Comparison of ENCODE assay signal across 22 mouse cellular contexts in the genomic region with DNA sequence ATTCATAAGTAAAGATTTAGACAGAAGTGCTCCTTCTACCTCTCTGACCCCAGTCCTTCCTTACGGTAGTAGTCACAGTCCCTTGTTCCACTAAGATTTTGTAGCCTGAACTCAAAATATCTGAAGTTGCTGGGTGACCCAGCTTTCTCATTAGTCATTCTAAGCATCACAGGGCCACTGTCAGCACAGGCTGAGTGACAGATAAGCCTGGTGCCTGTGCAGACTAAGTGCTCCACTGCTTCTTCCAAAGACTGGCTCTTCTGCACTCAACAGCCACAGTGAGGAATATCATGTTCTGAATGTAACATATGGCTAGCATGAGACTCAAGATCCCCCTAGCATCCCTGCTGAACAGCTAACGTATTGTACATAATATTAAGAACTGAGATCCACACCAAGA. TPM values are rescaled to one million over a fixed set of nuclear protein-coding genes. Genes with fewer than 3 reads are reported as not detected.
DNase-seq lines count a peak whose midpoint lies in the region; ATAC-seq and TF ChIP-seq lines count a peak whose summit lies in the region.
"Had no signal": no experiment of that assay in that cellular context is flagged by ENCODE, and none has a peak within 500 bp of the region (broad histone marks: within the 10 kb centered on the region; RNA-seq: fewer than 3 reads in every experiment).

No protein-coding gene starts in this region.

- TF ChIP-seq RAD21 in MEL (IDR thresholded peaks at IDR 0.05; ENCODE audit: low read depth, low read length) = no peak

- no peak for TF ChIP-seq POLR2A in heart, adult 2 months (IDR thresholded peaks at IDR 0.05; ENCODE audit: insufficient read depth, low read depth, low read length)
- TF ChIP-seq POLR2A in MEL (IDR thresholded peaks at IDR 0.05; ENCODE audit: control insufficient read depth in 1 of 2, insufficient read depth in 1 of 2, low read depth in 1 of 2, low read length in 2 of 2, poor library complexity in 1 of 2) = no peak

- peaks cover 14% of the 10 kb centered on the region for H3K4me1 ChIP-seq in heart, adult 2 months (ENCODE audit: control insufficient read depth, insufficient read depth, low read length)
- H3K4me1 ChIP-seq in heart, embryonic 15.5 days (replicated peaks) = peaks cover 34% of the 10 kb centered on the region
- H3K4me1 ChIP-seq in MEL (ENCODE audit: control insufficient read depth in 1 of 2, insufficient read depth in 2 of 2, low read length in 2 of 2) = no peaks in the 10 kb centered on the region
- H3K4me1 ChIP-seq: forebrain, embryonic 13.5 days; hindbrain, embryonic 15.5 days had no signal

- no peak overlapping the region for H3K9ac ChIP-seq in heart, adult 2 months (ENCODE audit: low read depth, low read length)
- H3K9ac ChIP-seq in heart, embryonic 15.5 days = no peak overlapping the region
- H3K9ac ChIP-seq in MEL (ENCODE audit: control insufficient read depth, low read depth, low read length, poor library complexity, severe bottlenecking) = no peak overlapping the region
- H3K9ac ChIP-seq: forebrain, embryonic 13.5 days; hindbrain, embryonic 15.5 days; liver, postnatal 0 days had no signal

- no peak for TF ChIP-seq EP300 in heart, adult 2 months (IDR thresholded peaks at IDR 0.05; ENCODE audit: insufficient read depth, low read depth, low read length)
- TF ChIP-seq EP300 in MEL (IDR thresholded peaks at IDR 0.05; ENCODE audit: low read depth in 1 of 2, low read length in 2 of 2) = no peak

- TF ChIP-seq CTCF in heart, adult 2 months (IDR thresholded peaks at IDR 0.05) = no peak
- TF ChIP-seq CTCF in MEL (IDR thresholded peaks at IDR 0.05 in 2 of 3, conservative IDR thresholded peaks at IDR 0.05 in 1 of 3; ENCODE audit: control insufficient read depth in 1 of 3, insufficient read depth in 1 of 3, low read depth in 2 of 3, low read length in 3 of 3, poor library complexity in 1 of 3, severe bottlenecking in 1 of 3) = no peak

- no peaks in the 10 kb centered on the region for H3K27me3 ChIP-seq in heart, adult 2 months (ENCODE audit: control insufficient read depth, insufficient read depth, low read length)
- H3K27me3 ChIP-seq in heart, embryonic 15.5 days = no peaks in the 10 kb centered on the region
- no peaks in the 10 kb centered on the region for H3K27me3 ChIP-seq in MEL (ENCODE audit: control insufficient read depth in 1 of 2, insufficient read depth in 2 of 2, low read length in 2 of 2)
- H3K27me3 ChIP-seq: forebrain, embryonic 13.5 days; hindbrain, embryonic 15.5 days had no signal

- peaks cover 29% of the 10 kb centered on the region for H3K36me3 ChIP-seq in heart, adult 2 months (ENCODE audit: control insufficient read depth, insufficient read depth, low read length)
- no peaks in the 10 kb centered on the region; the same call in 1 of the 2 replicates for H3K36me3 ChIP-seq in heart, embryonic 15.5 days
- H3K36me3 ChIP-seq in MEL (ENCODE audit: control insufficient read depth in 1 of 2, insufficient read depth in 2 of 2, low read length in 2 of 2) = 0 out of 4 replicates have a peak, but pooled peaks cover 0 to 2% of the 10 kb centered on the region in 2 experiments

- no peak overlapping the region for H3K4me3 ChIP-seq in heart, adult 2 months
- no peak overlapping the region for H3K4me3 ChIP-seq in heart, embryonic 15.5 days
- no peak overlapping the region for H3K4me3 ChIP-seq in MEL (ENCODE audit: control insufficient read depth in 1 of 2, insufficient read depth in 1 of 2, low read depth in 2 of 2, low read length in 2 of 2)
- H3K4me3 ChIP-seq: forebrain, embryonic 13.5 days; hindbrain, embryonic 15.5 days; limb, embryonic 10.5 days had no signal

- intact Hi-C loops in heart, adult 2 months (cut with DNase I) = loop anchor here (2.0 kb wide), 1 partner anchor 16 kb away; no protein-coding TSS in a partner anchor
- intact Hi-C loops in heart, postnatal 25 days (cut with DNase I) = no loop called here

- no peak overlapping the region for H3K4me2 ChIP-seq in heart, embryonic 15.5 days
- H3K4me2 ChIP-seq: forebrain, embryonic 13.5 days; hindbrain, embryonic 15.5 days had no signal

- H3K27ac ChIP-seq in heart, adult 2 months = peak overlapping the region; percentile 15; the same call in 1 of the 2 replicates
- H3K27ac ChIP-seq in heart, embryonic 15.5 days = peak overlapping the region; percentile 60
- H3K27ac ChIP-seq in MEL (ENCODE audit: control insufficient read depth, low read depth, low read length) = no peak overlapping the region
- H3K27ac ChIP-seq: forebrain, embryonic 13.5 days; hindbrain, embryonic 15.5 days; limb, embryonic 10.5 days; stomach, postnatal 0 days had no signal

- no peaks in the 10 kb centered on the region for H3K9me3 ChIP-seq in heart, embryonic 15.5 days (replicated peaks)
- H3K9me3 ChIP-seq in MEL (replicated peaks; ENCODE audit: insufficient read depth, low read length) = no peaks in the 10 kb centered on the region
- H3K9me3 ChIP-seq: forebrain, embryonic 13.5 days; hindbrain, embryonic 15.5 days; limb, embryonic 10.5 days had no signal

- WGBS in heart, adult 2 months = 59% methylated on average over 2 of the region's 2 CpGs
- WGBS in heart, embryonic 15.5 days = 51% methylated on average over 2 of the region's 2 CpGs

- peaks cover 6% of the 10 kb centered on the region for H3K79me2 ChIP-seq in heart, adult 2 months (replicated peaks; ENCODE audit: control insufficient read depth, insufficient read depth, low read length)
- no peaks in the 10 kb centered on the region for H3K79me2 ChIP-seq in MEL (ENCODE audit: control insufficient read depth, insufficient read depth, low read length, poor library complexity)

- DNase-seq in adrenal gland, adult (ENCODE audit: inconsistent age in 2 of 2, low spot score in 1 of 2) = peak; percentile 52 to 69
- DNase-seq in adrenal gland, adult 8-10 months = no peak
- DNase-seq in heart, adult 2 months = peak in 1 of 2 experiments; percentile 21
- DNase-seq in heart, postnatal 25 days (ENCODE audit: low spot score) = no peak
- DNase-seq in heart, postnatal 4 days = no peak
- DNase-seq in MEL (ENCODE audit: low read depth, low spot score) = peak; percentile 28
- no peak for DNase-seq in ovary, postnatal 14 days (ENCODE audit: low spot score)
- DNase-seq: cerebellum, adult 9-10 months; gastrocnemius, postnatal 14 days; kidney, adult 2 months; kidney, postnatal 10 days; liver, postnatal 0 days; lung, postnatal 14 days; midbrain, embryonic 14.5 days; right cerebral cortex, postnatal 14 days; thymus, adult 2 months; thymus, postnatal 4 days had no signal

- no peak for ATAC-seq in heart, embryonic 15.5 days (replicated peaks; ENCODE audit: insufficient number of reproducible peaks, insufficient read depth, low FRiP score, low read depth)
- ATAC-seq: forebrain, embryonic 13.5 days; liver, postnatal 0 days had no signal

TF ChIP-seq in MEL, 35 proteins besides CTCF, POLR2A, EP300 and RAD21:
- TF ChIP-seq UBTF (IDR thresholded peaks at IDR 0.05; ENCODE audit: borderline replicate concordance, insufficient read depth, low read depth, low read length) = no peak
- TF ChIP-seq ELF1 (IDR thresholded peaks at IDR 0.05; ENCODE audit: low read depth, low read length) = no peak
- TF ChIP-seq MYC (IDR thresholded peaks at IDR 0.05; ENCODE audit: low read depth, low read length) = no peak
- no peak for TF ChIP-seq CHD2 (IDR thresholded peaks at IDR 0.05; ENCODE audit: low read length)
- TF ChIP-seq HCFC1 (IDR thresholded peaks at IDR 0.05; ENCODE audit: low read depth, low read length) = no peak

RNA-seq across cellular contexts. Expression of a gene that starts 29.1 kb away (rescaled TPM):
- total RNA-seq in adrenal gland, adult 8-10 months (2022) = 100 to 1,000 TPM; 134 to 165 (median 148) TPM
- total RNA-seq in heart, adult 2 months (2021) = 100 to 1,000 TPM; 305 to 347 TPM
- 124 and 157 TPM in 2 replicates for polyA plus RNA-seq in heart, adult 2 months (2012; rRNA removed)
- total RNA-seq in heart, postnatal 25 days (2021) = 100 to 1,000 TPM; 328 to 348 TPM
- polyA plus RNA-seq in heart, embryonic 15.5 days (2015; fragmentation: Nextera tagmentation; extraction: Ambion mirVana) = 128 and 143 TPM in 2 replicates
- 100 to 1,000 TPM; 307 to 326 TPM for total RNA-seq in heart, postnatal 4 days (2021)
- 7.8 and 8.1 TPM in 2 replicates for total RNA-seq in MEL (2012; rRNA removed)
- polyA plus RNA-seq in MEL (2012; ENCODE audit: insufficient read depth in 1 of 2, insufficient read length in 2 of 2, low read depth in 1 of 2, low replicate concordance in 2 of 2, missing spikeins in 1 of 2) = 10 to 100 TPM in 1 of 2 experiments, not detected in 1; 27.6 TPM

RNA-seq across cellular contexts. Expression of a gene that starts 44.5 kb away (rescaled TPM):
- 1 to 10 TPM; 3.7 to 6.8 (median 6.4) TPM for total RNA-seq in adrenal gland, adult 8-10 months (2022)
- total RNA-seq in heart, adult 2 months (2021) = under 1 TPM; 0.03 to 0.05 TPM
- 0.06 and 0.10 TPM in 2 replicates for polyA plus RNA-seq in heart, adult 2 months (2012; rRNA removed)
- under 1 TPM; 0.03 TPM for total RNA-seq in heart, postnatal 25 days (2021)
- polyA plus RNA-seq in heart, embryonic 15.5 days (2015; fragmentation: Nextera tagmentation; extraction: Ambion mirVana) = 0.13 and 0.84 TPM in 2 replicates
- total RNA-seq in heart, postnatal 4 days (2021) = under 1 TPM; 0.07 to 0.11 TPM
- 2.7 and 3.5 TPM in 2 replicates for total RNA-seq in MEL (2012; rRNA removed)
- polyA plus RNA-seq in MEL (2012; ENCODE audit: insufficient read depth in 1 of 2, insufficient read length in 2 of 2, low read depth in 1 of 2, low replicate concordance in 2 of 2, missing spikeins in 1 of 2) = 1 to 10 TPM in 1 of 2 experiments, not detected in 1; 5.6 TPM

RNA-seq across cellular contexts. Expression of a gene that starts 55.5 kb away (rescaled TPM):
- total RNA-seq in adrenal gland, adult 8-10 months (2022) = 10 to 100 TPM; 29.5 to 49.1 (median 41.4) TPM
- 10 to 100 TPM; 21.0 to 21.5 TPM for total RNA-seq in heart, adult 2 months (2021)
- polyA plus RNA-seq in heart, adult 2 months (2012; rRNA removed) = 24.1 and 37.1 TPM in 2 replicates
- 10 to 100 TPM; 20.3 to 24.2 TPM for total RNA-seq in heart, postnatal 25 days (2021)
- 23.9 and 29.0 TPM in 2 replicates for polyA plus RNA-seq in heart, embryonic 15.5 days (2015; fragmentation: Nextera tagmentation; extraction: Ambion mirVana)
- 10 to 100 TPM; 19.3 to 21.2 TPM for total RNA-seq in heart, postnatal 4 days (2021)
- 1.6 and 2.0 TPM in 2 replicates for total RNA-seq in MEL (2012; rRNA removed)
- polyA plus RNA-seq in MEL (2012; ENCODE audit: insufficient read depth in 1 of 2, insufficient read length in 2 of 2, low read depth in 1 of 2, low replicate concordance in 2 of 2, missing spikeins in 1 of 2) = 1 to 10 TPM in 1 of 2 experiments, not detected in 1; 4.7 TPM

Comparison
In these comparisons a context has a peak if more than half of its experiments do, and no peak if none do; other contexts are left out.
1. DNase-seq: peak in adrenal gland, adult (2 of 2) and MEL (single experiment); none in adrenal gland, adult 8-10 months (single experiment), heart, postnatal 25 days (single experiment), heart, postnatal 4 days (single experiment) and ovary, postnatal 14 days (single experiment).
2. RNA of a gene that starts 29.1 kb away (total RNA-seq): 328 to 348 TPM in heart, postnatal 25 days, 305 to 347 TPM in heart, adult 2 months, 307 to 326 TPM in heart, postnatal 4 days and 134 to 165 TPM in adrenal gland, adult 8-10 months; 7.8 to 8.1 TPM in MEL; every median in the first group is over 10 times any median in the second.